Mouse (Mus musculus) lung, postnatal 0 days (tissue): ENCODE measurements around the gene Jph2. TPM values are rescaled to one million over a fixed set of nuclear protein-coding genes. Genes with fewer than 3 reads are reported as not detected.
"Not testable (repeated sequence)": the region's sequence is repeated elsewhere in the genome, so short reads cannot be mapped to it uniquely, and the experiment has no call there.

Experiments
- ATAC-seq: fragments of 200-750 bp; cut with Nextera tagmentation; 2 replicates; pipeline ENCODE4 v1.8.0; 2017; ENCODE audit warnings: moderate library complexity
- DNase-seq: peaks from one replicate; pipeline ENCODE4 v3.0.0-alpha.2; 2016; ENCODE audit warnings: low spot score
- H3K27ac ChIP-seq: fragments of 300-500 bp; sonication (generic); 2 replicates; pipeline ENCODE4 v1.5.1; 2014; ENCODE audit warnings: antibody characterized with exemption, mild to moderate bottlenecking, low read length, mixed read lengths
- H3K27me3 ChIP-seq: fragments of 300-500 bp; sonication (generic); replicated peaks from 2 replicates; pipeline ENCODE4 v1.6.1; 2014; ENCODE audit warnings: low read length, mixed read lengths; ENCODE audit not compliant: insufficient read depth
- H3K36me3 ChIP-seq: fragments of 300-500 bp; sonication (generic); 2 replicates; pipeline ENCODE4 v1.6.1; 2014; ENCODE audit warnings: low read length, mixed read lengths; ENCODE audit not compliant: insufficient read depth
- H3K4me1 ChIP-seq: fragments of 300-500 bp; sonication (generic); 2 replicates; pipeline ENCODE4 v1.6.1; 2014; ENCODE audit warnings: antibody characterized with exemption, low read depth, low read length, mixed read lengths; ENCODE audit not compliant: insufficient read depth
- H3K4me2 ChIP-seq: fragments of 300-500 bp; sonication (generic); replicated peaks from 2 replicates; pipeline ENCODE4 v1.6.1; 2014; ENCODE audit warnings: low read depth, mild to moderate bottlenecking, low read length, moderate library complexity, mixed read lengths
- H3K4me3 ChIP-seq: fragments of 300-500 bp; sonication (generic); 2 replicates; pipeline ENCODE4 v1.5.1; 2014; ENCODE audit warnings: low read depth, low read length
- H3K9ac ChIP-seq: fragments of 300-500 bp; sonication (generic); replicated peaks from 2 replicates; pipeline ENCODE4 v1.6.1; 2014; ENCODE audit warnings: low read depth, mild to moderate bottlenecking
- H3K9me3 ChIP-seq: fragments of 300-500 bp; sonication (generic); 2 replicates; pipeline ENCODE4 v1.6.1; 2016; ENCODE audit warnings: low read length, mixed read lengths
- CTCF ChIP-seq: IDR thresholded peaks from 2 replicates; pipeline ENCODE4 v1.5.1; 2016; ENCODE audit warnings: antibody characterized with exemption, mild to moderate bottlenecking
- EP300 ChIP-seq: IDR thresholded peaks from 2 replicates; pipeline ENCODE4 v1.6.1; 2016; ENCODE audit warnings: antibody characterized with exemption, mild to moderate bottlenecking, control low read depth
- WGBS: fragments of 180-500 bp; shearing (Covaris S2); extraction: QIAGEN DNeasy Blood & Tissue Kit; methylation state at CpG from one replicate; pipeline ENCODE4 v1.1.7; 2014; 5-methylcytosine and 5-hydroxymethylcytosine counted together
- polyA plus RNA-seq: library from polyadenylated mRNA; unstranded; fragments of >200 nt; fragmentation: Nextera tagmentation; extraction: Ambion mirVana; gene quantifications from 2 replicates; pipeline ENCODE4 v1.2.1, GENCODE M21; 2015

The Jph2 gene
- polyA plus RNA-seq, 1 experiment from 2014 or later, result 4.0 TPM

GRCm38 (mm10) chr2:163412846-163413590 is 15.2 kb upstream of the Jph2 start:
- 83% methylated on average over 9 of the region's 9 CpGs for WGBS
- Histone ChIP-seq H3K9me3 (no peaks in the 10 kb centered on the region), H3K27ac (no peak overlapping the region), H3K36me3 (peaks cover 23% of the 10 kb centered on the region), H3K9ac (no peak overlapping the region), H3K4me1 (no peaks in the 10 kb centered on the region), H3K4me2 (no peak overlapping the region), H3K4me3 (no peak overlapping the region), H3K27me3 (no peaks in the 10 kb centered on the region)
- no peak for ATAC-seq
- TF ChIP-seq CTCF, result no peak
- no peak for TF ChIP-seq EP300
- no peak for DNase-seq

GRCm38 (mm10) chr2:163412419-163412818 is 14.6 kb upstream of the Jph2 start:
- WGBS, result 97% methylated on average over 4 of the region's 4 CpGs
- TF ChIP-seq CTCF (no peak), EP300 (no peak)

DNA sequence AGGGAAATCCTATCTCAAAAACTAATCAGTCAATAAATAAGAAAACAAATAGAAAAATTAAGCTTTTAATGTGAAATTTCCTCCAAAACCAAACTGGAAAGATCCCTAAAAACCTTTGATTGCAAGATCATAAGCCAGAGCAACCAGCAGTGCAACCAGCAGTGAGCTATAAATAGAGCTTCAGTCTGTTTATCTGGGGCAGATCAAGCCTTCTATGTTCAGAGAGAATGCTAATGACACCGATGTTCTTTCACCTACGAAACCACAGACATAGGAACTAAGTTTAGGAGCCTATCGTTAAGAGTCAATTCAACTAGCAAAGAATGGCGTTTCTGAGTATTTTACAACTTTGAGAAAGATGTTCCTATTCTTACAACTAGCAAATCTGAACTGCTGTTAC is 14.0 kb upstream of the Jph2 start:
- peaks cover 28% of the 10 kb centered on the region for H3K36me3 ChIP-seq
- H3K9me3 ChIP-seq, result no peaks in the 10 kb centered on the region
- no peak overlapping the region for H3K9ac ChIP-seq
- WGBS, result 87% methylated on average over 4 of the region's 4 CpGs
- no peak overlapping the region for H3K27ac ChIP-seq
- no peaks in the 10 kb centered on the region for H3K4me1 ChIP-seq
- no peak overlapping the region for H3K4me3 ChIP-seq
- H3K4me2 ChIP-seq, result no peak overlapping the region
- no peak for ATAC-seq
- DNase-seq, result no peak
- no peaks in the 10 kb centered on the region for H3K27me3 ChIP-seq
- TF ChIP-seq CTCF (no peak), EP300 (no peak)

More at GRCm38 (mm10) chr2:163412419-163412818, 14.6 kb upstream of the Jph2 start:
- Histone ChIP-seq H3K27ac (no peak overlapping the region), H3K36me3 (peaks cover 23% of the 10 kb centered on the region), H3K4me2 (no peak overlapping the region), H3K9me3 (no peaks in the 10 kb centered on the region), H3K9ac (no peak overlapping the region), H3K27me3 (no peaks in the 10 kb centered on the region), H3K4me3 (no peak overlapping the region), H3K4me1 (no peaks in the 10 kb centered on the region)
- DNase-seq (no peak), ATAC-seq (no peak)

DNA sequence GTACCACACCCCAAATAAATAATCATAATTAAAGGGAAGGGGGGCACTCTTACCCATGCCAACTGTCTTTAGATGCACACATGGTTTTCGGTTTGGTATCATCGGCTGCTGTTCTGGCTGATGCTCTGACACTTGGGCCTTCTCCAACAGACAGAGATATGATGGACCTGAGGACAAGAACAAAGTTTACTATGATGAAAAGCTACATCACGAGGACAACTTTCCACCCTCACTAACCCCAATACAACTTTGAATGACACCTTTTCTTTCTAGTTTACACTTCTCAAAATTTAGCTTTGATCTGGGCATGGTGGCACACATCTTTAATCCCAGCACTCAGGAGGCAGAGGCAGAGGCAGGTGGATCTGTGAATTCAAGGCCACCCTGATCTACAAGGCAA is 13.6 kb upstream of the Jph2 start:
- 93% methylated on average over 3 of the region's 3 CpGs for WGBS
- H3K4me3 ChIP-seq, H3K27ac ChIP-seq, ATAC-seq, H3K27me3 ChIP-seq, DNase-seq, H3K9me3 ChIP-seq, H3K4me1 ChIP-seq, H3K9ac ChIP-seq, H3K4me2 ChIP-seq: not testable (repeated sequence)
- peaks cover 28% of the 10 kb centered on the region for H3K36me3 ChIP-seq

GRCm38 (mm10) chr2:163410211-163410610 is 12.4 kb upstream of the Jph2 start:
- Histone ChIP-seq H3K4me2 (no peak overlapping the region), H3K4me1 (no peaks in the 10 kb centered on the region), H3K36me3 (peaks cover 28% of the 10 kb centered on the region), H3K4me3 (no peak overlapping the region), H3K9ac (no peak overlapping the region), H3K27me3 (no peaks in the 10 kb centered on the region), H3K9me3 (no peaks in the 10 kb centered on the region), H3K27ac (no peak overlapping the region)
- ATAC-seq, result no peak
- DNase-seq, result no peak
- no peak for TF ChIP-seq EP300
- no peak for TF ChIP-seq CTCF
- 91% methylated on average over 3 of the region's 3 CpGs for WGBS

DNA sequence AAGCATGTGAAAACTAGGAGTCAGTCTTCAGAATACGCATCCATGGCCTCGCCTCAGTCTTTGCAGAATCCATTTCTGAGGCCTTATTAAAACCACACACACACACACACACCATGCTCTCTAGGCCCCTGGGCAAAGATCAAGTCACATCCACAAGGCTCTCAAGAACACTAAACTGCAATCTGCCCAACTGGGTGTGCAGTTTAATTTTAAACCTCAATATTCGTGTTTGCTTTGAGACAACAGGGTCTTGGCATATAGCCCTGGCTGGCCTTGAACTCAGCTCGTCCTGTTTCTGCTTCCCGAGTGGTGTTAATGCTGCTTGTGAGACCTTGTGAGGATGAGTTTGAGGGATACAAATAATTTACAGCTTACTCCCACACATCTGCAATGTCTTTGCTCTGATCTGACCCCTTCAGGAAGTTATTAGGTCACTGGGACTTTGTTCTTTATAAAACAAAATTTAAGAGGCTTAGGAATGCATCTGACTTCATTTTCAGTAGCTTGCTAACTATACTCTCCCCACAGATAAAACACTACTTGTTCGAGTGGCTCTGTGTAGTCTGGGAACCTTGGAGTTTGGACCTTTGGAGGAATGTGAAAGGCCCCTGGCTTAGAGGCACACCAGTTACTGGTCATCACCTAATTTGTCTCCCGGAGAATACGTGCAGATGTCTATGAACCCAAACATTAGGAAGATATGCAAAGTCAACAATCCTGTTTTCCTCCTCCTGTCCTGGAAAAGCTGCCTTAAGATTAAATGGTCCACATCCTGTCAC is 6.4 kb upstream of the Jph2 start:
- ATAC-seq (no peak), DNase-seq (no peak)
- Histone ChIP-seq H3K36me3 (peaks cover 11% of the 10 kb centered on the region; the same call in 1 of the 2 replicates), H3K9ac (no peak overlapping the region), H3K4me1 (no peaks in the 10 kb centered on the region), H3K27ac (no peak overlapping the region), H3K9me3 (no peaks in the 10 kb centered on the region), H3K4me3 (no peak overlapping the region), H3K27me3 (no peaks in the 10 kb centered on the region), H3K4me2 (no peak overlapping the region)
- WGBS, result 45% methylated on average over 8 of the region's 8 CpGs
- TF ChIP-seq EP300, result no peak
- TF ChIP-seq CTCF, result no peak
